Mouse (Mus musculus) heart, adult 2 months (tissue): ENCODE results near the gene Hbq1a.
"Not testable (repeated sequence)": the region's sequence is repeated elsewhere in the genome, so short reads cannot be mapped to it uniquely, and the experiment has no call there.

ENCODE experiments used
- CTCF ChIP-seq: fragments of 200-600 bp; IDR thresholded peaks from 2 replicates; pipeline ENCODE4 v1.8.1; 2022; ENCODE audit warnings: antibody characterized with exemption, mild to moderate bottlenecking, moderate library complexity
- EP300 ChIP-seq: fragments of 200-500 bp; IDR thresholded peaks from 2 replicates; pipeline ENCODE4 v1.6.1; 2011; ENCODE audit warnings: low read depth, low read length, control low read depth; ENCODE audit not compliant: insufficient read depth
- POLR2A ChIP-seq: fragments of 200-500 bp; IDR thresholded peaks from 2 replicates; pipeline ENCODE4 v1.6.1; 2011; ENCODE audit warnings: mild to moderate bottlenecking, low read depth, low read length, control low read depth; ENCODE audit not compliant: insufficient read depth

DNA sequence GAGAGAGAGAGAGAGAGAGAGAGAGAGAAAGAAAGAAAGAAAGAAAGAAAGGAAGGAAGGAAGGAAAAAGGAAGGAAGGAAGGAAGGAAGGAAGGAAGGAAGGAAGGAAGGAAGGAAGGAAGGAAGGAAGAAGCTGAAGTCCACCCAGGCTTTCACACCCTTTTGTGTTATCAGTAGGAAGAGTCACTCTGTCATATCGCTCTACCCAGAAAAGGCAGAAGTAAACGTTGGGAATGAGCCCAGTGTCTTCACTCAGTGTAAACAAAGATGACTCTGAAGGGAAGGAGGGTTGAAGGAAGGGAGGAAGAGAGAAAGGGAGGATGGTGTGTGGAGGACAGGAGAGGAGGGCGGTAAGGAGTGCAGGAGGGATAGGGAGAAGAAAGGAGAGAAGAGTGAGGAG lies 6.4 kb upstream of the Hbq1a start:
- not testable (repeated sequence) for TF ChIP-seq POLR2A, CTCF, EP300
